Mouse (Mus musculus) MEL (cell line): ENCODE measurements around the gene Pxn. TPM values are rescaled to one million over a fixed set of nuclear protein-coding genes. Genes with fewer than 3 reads are reported as not detected.

ENCODE experiments used
- DNase-seq: peaks from one replicate; pipeline ENCODE4 v3.0.0; 2011; ENCODE audit warnings: low read depth, low spot score
- H3K27ac ChIP-seq: 2 replicates; pipeline ENCODE4 v1.5.1; 2012; ENCODE audit warnings: low read depth, mild to moderate bottlenecking, control low read depth, low read length, moderate library complexity; ENCODE audit not compliant: control insufficient read depth
- H3K27me3 ChIP-seq, 2 experiments: fragments of 150-350 bp in 1 of 2; sonication (generic) in 1 of 2; 2 replicates each; pipeline ENCODE4 v1.6.1; 2012; ENCODE audit warnings: low read length in 2 of 2, mild to moderate bottlenecking in 2 of 2, improper control_type of control experiment in 1 of 2, moderate library complexity in 1 of 2; ENCODE audit not compliant: insufficient read depth in 2 of 2, control insufficient read depth in 1 of 2
- H3K36me3 ChIP-seq, 2 experiments: 2 replicates each; pipeline ENCODE4 v1.6.1; 2012 to 2014; ENCODE audit warnings: low read length in 2 of 2, improper control_type of control experiment in 1 of 2, inconsistent platforms in 1 of 2, mild to moderate bottlenecking in 1 of 2; ENCODE audit not compliant: insufficient read depth in 2 of 2, control insufficient read depth in 1 of 2
- H3K4me1 ChIP-seq, 2 experiments: fragments of 150-350 bp in 1 of 2; sonication (generic) in 1 of 2; 2 replicates each; pipeline ENCODE4 v1.6.1; 2012; ENCODE audit warnings: low read length in 2 of 2, improper control_type of control experiment in 1 of 2, mild to moderate bottlenecking in 1 of 2; ENCODE audit not compliant: insufficient read depth in 2 of 2, control insufficient read depth in 1 of 2
- H3K4me3 ChIP-seq, 2 experiments: fragments of 150-350 bp in 1 of 2; sonication (generic) in 1 of 2; 2 replicates each; pipeline ENCODE4 v1.5.1; 2012; ENCODE audit warnings: low read depth in 2 of 2, low read length in 2 of 2, mild to moderate bottlenecking in 2 of 2, moderate library complexity in 2 of 2, control low read depth in 1 of 2, improper control_type of control experiment in 1 of 2; ENCODE audit not compliant: control insufficient read depth in 1 of 2, insufficient read depth in 1 of 2
- H3K79me2 ChIP-seq: 2 replicates; pipeline ENCODE4 v1.6.1; 2012; ENCODE audit warnings: mild to moderate bottlenecking, low read length, moderate library complexity; ENCODE audit not compliant: control insufficient read depth, poor library complexity, insufficient read depth
- H3K9ac ChIP-seq: 2 replicates; pipeline ENCODE4 v1.6.1; 2012; ENCODE audit warnings: low read depth, mild to moderate bottlenecking, control low read depth, low read length, moderate library complexity; ENCODE audit not compliant: control insufficient read depth, poor library complexity, severe bottlenecking
- H3K9me3 ChIP-seq: fragments of 150-350 bp; sonication (generic); replicated peaks from 2 replicates; pipeline ENCODE4 v1.6.1; 2012; ENCODE audit warnings: mild to moderate bottlenecking, low read length, improper control_type of control experiment, moderate library complexity; ENCODE audit not compliant: insufficient read depth
- CHD1 ChIP-seq: IDR thresholded peaks from 2 replicates; pipeline ENCODE4 v1.6.1; 2012; ENCODE audit warnings: low read depth, mild to moderate bottlenecking, inconsistent platforms, low read length, improper control_type of control experiment
- CTCF ChIP-seq, 3 experiments: IDR thresholded peaks in 2 of 3; conservative IDR thresholded peaks in 1 of 3; 2 replicates each; pipeline ENCODE4 v1.5.1; 2011 to 2012; ENCODE audit warnings: low read length in 3 of 3, low read depth in 2 of 3, mild to moderate bottlenecking in 2 of 3, improper control_type of control experiment in 1 of 3, inconsistent platforms in 1 of 3, mixed read lengths in 1 of 3, moderate library complexity in 1 of 3; ENCODE audit not compliant: control insufficient read depth in 1 of 3, insufficient read depth in 1 of 3, poor library complexity in 1 of 3, severe bottlenecking in 1 of 3
- E2F4 ChIP-seq: IDR thresholded peaks from 2 replicates; pipeline ENCODE4 v1.6.1; 2011; ENCODE audit warnings: low read depth, low read length, improper control_type of control experiment, borderline replicate concordance
- ELF1 ChIP-seq: IDR thresholded peaks from 2 replicates; pipeline ENCODE4 v1.6.1; 2014; ENCODE audit warnings: low read depth, mild to moderate bottlenecking, inconsistent platforms, low read length, improper control_type of control experiment, moderate library complexity
- ETS1 ChIP-seq: IDR thresholded peaks from 2 replicates; pipeline ENCODE4 v1.6.1; 2012; ENCODE audit warnings: low read depth, mild to moderate bottlenecking, inconsistent platforms, low read length, improper control_type of control experiment, moderate library complexity
- GATA1 ChIP-seq: IDR thresholded peaks from 2 replicates; pipeline ENCODE4 v1.6.1; 2011; ENCODE audit warnings: low read depth, low read length, improper control_type of control experiment
- HCFC1 ChIP-seq: IDR thresholded peaks from 2 replicates; pipeline ENCODE4 v1.6.1; 2012; ENCODE audit warnings: low read depth, mild to moderate bottlenecking, inconsistent platforms, low read length, improper control_type of control experiment, moderate library complexity
- JUND ChIP-seq: IDR thresholded peaks from 2 replicates; pipeline ENCODE4 v1.6.1; 2011; ENCODE audit warnings: low read depth, mild to moderate bottlenecking, improper control_type of control experiment, low read length
- KAT2A ChIP-seq: conservative IDR thresholded peaks from 2 replicates; pipeline ENCODE4 v1.6.1; 2012; ENCODE audit warnings: low read depth, low read length, improper control_type of control experiment, inconsistent platforms
- MAFK ChIP-seq: IDR thresholded peaks from 2 replicates; pipeline ENCODE4 v1.6.1; 2011; ENCODE audit warnings: low read depth, mild to moderate bottlenecking, low read length, improper control_type of control experiment, borderline replicate concordance
- MAX ChIP-seq: IDR thresholded peaks from 2 replicates; pipeline ENCODE4 v1.6.1; 2011; ENCODE audit warnings: low read length, improper control_type of control experiment
- MXI1 ChIP-seq: IDR thresholded peaks from 2 replicates; pipeline ENCODE4 v1.6.1; 2011; ENCODE audit warnings: mild to moderate bottlenecking, low read depth, low read length, improper control_type of control experiment
- MYB ChIP-seq: IDR thresholded peaks from 2 replicates; pipeline ENCODE4 v1.6.1; 2011; ENCODE audit warnings: mild to moderate bottlenecking, low read depth, low read length, improper control_type of control experiment
- MYC ChIP-seq: IDR thresholded peaks from 2 replicates; pipeline ENCODE4 v1.6.1; 2011; ENCODE audit warnings: low read depth, mild to moderate bottlenecking, low read length, improper control_type of control experiment, moderate library complexity
- NRF1 ChIP-seq: IDR thresholded peaks from 2 replicates; pipeline ENCODE4 v1.6.1; 2014; ENCODE audit warnings: low read depth, mild to moderate bottlenecking, inconsistent platforms, low read length, improper control_type of control experiment, moderate library complexity; ENCODE audit not compliant: poor library complexity, insufficient read depth, severe bottlenecking
- POLR2A ChIP-seq, 2 experiments: IDR thresholded peaks; 2 replicates each; pipeline ENCODE4 v1.6.1; 2011 to 2012; ENCODE audit warnings: low read length in 2 of 2, mild to moderate bottlenecking in 2 of 2, control low read depth in 1 of 2, improper control_type of control experiment in 1 of 2, low read depth in 1 of 2, moderate library complexity in 1 of 2; ENCODE audit not compliant: control insufficient read depth in 1 of 2, insufficient read depth in 1 of 2, poor library complexity in 1 of 2
- RCOR1 ChIP-seq: IDR thresholded peaks from 2 replicates; pipeline ENCODE4 v1.6.1; 2012; ENCODE audit warnings: low read depth, mild to moderate bottlenecking, inconsistent platforms, low read length, improper control_type of control experiment
- SIN3A ChIP-seq: IDR thresholded peaks from 2 replicates; pipeline ENCODE4 v1.6.1; 2012; ENCODE audit warnings: low read length, improper control_type of control experiment, inconsistent platforms
- SMC3 ChIP-seq: IDR thresholded peaks from 2 replicates; pipeline ENCODE4 v1.6.1; 2011; ENCODE audit warnings: low read depth, low read length, improper control_type of control experiment
- UBTF ChIP-seq: IDR thresholded peaks from 2 replicates; pipeline ENCODE4 v1.6.1; 2012; ENCODE audit warnings: low read depth, mild to moderate bottlenecking, inconsistent platforms, low read length, improper control_type of control experiment, moderate library complexity, borderline replicate concordance; ENCODE audit not compliant: insufficient read depth
- USF1 ChIP-seq: IDR thresholded peaks from 2 replicates; pipeline ENCODE4 v1.6.1; 2014; ENCODE audit warnings: low read depth, mild to moderate bottlenecking, inconsistent platforms, low read length, improper control_type of control experiment, moderate library complexity
- ZC3H11A ChIP-seq: IDR thresholded peaks from 2 replicates; pipeline ENCODE4 v1.6.1; 2012; ENCODE audit warnings: low read depth, mild to moderate bottlenecking, inconsistent platforms, low read length, improper control_type of control experiment
- ZNF384 ChIP-seq: IDR thresholded peaks from 2 replicates; pipeline ENCODE4 v1.6.1; 2012; ENCODE audit warnings: low read depth, mild to moderate bottlenecking, inconsistent platforms, low read length, improper control_type of control experiment
- polyA plus RNA-seq, 2 experiments: library from polyadenylated mRNA; stranded (reverse) in 1 of 2; unstranded in 1 of 2; fragments of >175 nt in 1 of 2; fragments of >200 nt in 1 of 2; gene quantifications; 2 replicates each; pipeline versions ENCODE4 v1.2.1 to v1.2.4; 2012; ENCODE audit warnings: low replicate concordance in 2 of 2, low read depth in 1 of 2; ENCODE audit not compliant: insufficient read length in 2 of 2, insufficient read depth in 1 of 2, missing spikeins in 1 of 2
- total RNA-seq: library from RNA; depleted of rRNA; stranded (reverse); fragments of 300-350 nt; gene quantifications from 2 replicates; pipeline ENCODE4 v1.2.3, GENCODE M21; 2012

Pxn gene
- total and polyA plus RNA-seq, 3 experiments, result 15.2 to 167 (median 29.2) TPM

DNA sequence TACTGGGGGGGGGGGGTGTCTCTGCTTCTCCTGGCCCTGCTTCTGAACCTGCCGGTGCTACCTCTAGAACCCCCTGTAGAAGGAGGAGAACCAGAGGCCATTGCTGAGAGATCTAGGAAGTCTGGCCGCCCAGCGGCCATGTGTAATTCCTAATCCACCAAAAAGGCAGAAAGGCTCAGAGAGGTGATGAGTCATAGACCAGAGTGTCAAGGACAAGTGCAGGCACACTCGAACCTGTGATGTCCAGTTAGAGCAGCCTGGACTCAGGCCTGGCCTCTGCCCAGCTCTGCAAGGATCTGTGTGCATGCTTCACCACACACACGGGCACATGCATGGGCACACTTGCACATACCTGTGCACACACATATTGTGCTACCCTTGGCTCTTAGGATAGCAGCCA, 21.7 kb downstream of the Pxn start:
- H3K9me3 ChIP-seq, result no peaks in the 10 kb centered on the region
- H3K4me3 ChIP-seq, result no peak overlapping the region
- no peak for DNase-seq
- H3K4me1 ChIP-seq, result peaks cover 0 to 16% of the 10 kb centered on the region in 2 experiments; a peak in 2 of 4 replicates
- H3K27ac ChIP-seq, result no peak overlapping the region
- no peaks in the 10 kb centered on the region for H3K79me2 ChIP-seq
- peaks cover 0 to 3% of the 10 kb centered on the region in 2 experiments; a peak in 1 of 4 replicates for H3K36me3 ChIP-seq
- TF ChIP-seq MAFK (no peak), RCOR1 (no peak), UBTF (no peak), USF1 (no peak), SIN3A (no peak), KAT2A (no peak), SMC3 (no peak), MAX (no peak), HCFC1 (no peak), ELF1 (no peak), GATA1 (no peak), CTCF (IDR thresholded peaks at IDR 0.05 in 2 of 3, conservative IDR thresholded peaks at IDR 0.05 in 1 of 3; ENCODE audit: control insufficient read depth in 1 of 3, insufficient read depth in 1 of 3, low read depth in 2 of 3, low read length in 3 of 3, poor library complexity in 1 of 3, severe bottlenecking in 1 of 3) (no peak)
- H3K27me3 ChIP-seq, result no peaks in the 10 kb centered on the region
- no peak overlapping the region for H3K9ac ChIP-seq

DNA sequence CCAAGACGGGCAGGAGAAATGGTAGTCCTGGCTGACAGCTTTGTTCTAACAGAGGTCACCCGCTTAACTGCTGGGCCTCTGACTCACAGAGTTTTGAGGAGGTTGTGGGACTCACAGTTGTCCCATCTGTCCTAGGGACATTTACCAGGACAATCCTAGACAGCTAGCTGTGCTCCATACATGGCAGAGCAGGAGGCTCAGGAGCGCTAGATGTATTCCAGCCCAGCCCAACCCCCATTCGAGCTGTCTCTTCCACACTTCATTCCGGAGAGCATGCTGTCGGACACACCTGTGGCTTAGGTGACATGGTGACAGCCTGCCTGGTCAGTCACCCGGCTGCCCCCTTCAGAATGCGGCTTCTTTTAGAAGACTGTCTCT, 22.9 kb downstream of the Pxn start:
- Histone ChIP-seq H3K27ac (no peak overlapping the region), H3K4me3 (no peak overlapping the region), H3K9me3 (no peaks in the 10 kb centered on the region), H3K36me3 (peaks cover 0 to 3% of the 10 kb centered on the region in 2 experiments; a peak in 1 of 4 replicates), H3K4me1 (peaks cover 0 to 16% of the 10 kb centered on the region in 2 experiments; a peak in 2 of 4 replicates), H3K27me3 (no peaks in the 10 kb centered on the region), H3K9ac (no peak overlapping the region), H3K79me2 (no peaks in the 10 kb centered on the region)
- TF ChIP-seq NRF1 (no peak), GATA1 (no peak), ZNF384 (no peak), MAFK (no peak), JUND (no peak), CHD1 (no peak), E2F4 (no peak), MAX (no peak), ETS1 (no peak), CTCF (IDR thresholded peaks at IDR 0.05 in 2 of 3, conservative IDR thresholded peaks at IDR 0.05 in 1 of 3; ENCODE audit: control insufficient read depth in 1 of 3, insufficient read depth in 1 of 3, low read depth in 2 of 3, low read length in 3 of 3, poor library complexity in 1 of 3, severe bottlenecking in 1 of 3) (no peak), MYC (no peak), ZC3H11A (no peak), RCOR1 (no peak), MYB (no peak), ELF1 (no peak), MXI1 (no peak), POLR2A (IDR thresholded peaks at IDR 0.05; ENCODE audit: control insufficient read depth in 1 of 2, insufficient read depth in 1 of 2, low read depth in 1 of 2, low read length in 2 of 2, poor library complexity in 1 of 2) (no peak)
- no peak for DNase-seq
